13 mouse cellular contexts compared by ENCODE assay signal in the genomic region with DNA sequence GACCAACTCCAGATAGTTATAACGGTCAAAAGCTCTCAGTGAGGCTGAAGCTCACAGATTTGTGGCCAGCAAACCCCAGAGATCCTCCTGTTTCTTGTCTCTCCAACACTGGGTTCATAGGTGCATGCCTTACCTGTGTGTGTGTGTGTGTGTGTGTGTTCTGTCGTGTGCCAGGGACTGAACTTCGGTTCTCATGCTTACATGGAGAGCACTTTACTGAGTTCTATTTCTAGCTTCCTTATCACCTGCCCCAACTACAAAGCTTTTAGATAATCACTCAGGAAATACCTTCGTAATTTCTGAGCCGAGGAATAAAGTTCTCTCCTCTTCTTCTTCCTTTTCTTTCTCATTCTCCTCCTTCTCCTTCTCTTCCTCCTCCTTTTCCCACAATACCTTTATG.
"Had no signal": no experiment of that assay in that cellular context is flagged by ENCODE, and none has a peak within 500 bp of the region (broad histone marks: within the 10 kb centered on the region; RNA-seq: fewer than 3 reads in every experiment).

No protein-coding gene starts in this region.

- H3K4me1 ChIP-seq: midbrain, embryonic 12.5 days; neural tube, embryonic 15.5 days had no signal

- H3K27ac ChIP-seq: limb, embryonic 13.5 days; liver, embryonic 14.5 days; midbrain, embryonic 12.5 days; neural tube, embryonic 15.5 days; stomach, postnatal 0 days had no signal

- H3K36me3 ChIP-seq: limb, embryonic 13.5 days; midbrain, embryonic 12.5 days; neural tube, embryonic 15.5 days had no signal

- H3K9me3 ChIP-seq: limb, embryonic 13.5 days; midbrain, embryonic 12.5 days; neural tube, embryonic 15.5 days had no signal

- H3K27me3 ChIP-seq: neural tube, embryonic 15.5 days had no signal

- DNase-seq: kidney, postnatal 10 days; kidney, postnatal 4 days; left cerebral cortex, postnatal 4 days; lung, adult 18-20 months; right cerebral cortex, adult 18-20 months; right cerebral cortex, postnatal 25 days; thymus, adult 2 months; thymus, postnatal 25 days had no signal

- H3K9ac ChIP-seq: limb, embryonic 13.5 days; liver, embryonic 14.5 days; midbrain, embryonic 12.5 days; neural tube, embryonic 15.5 days had no signal

- H3K4me2 ChIP-seq: limb, embryonic 13.5 days; midbrain, embryonic 12.5 days; neural tube, embryonic 15.5 days had no signal

- H3K4me3 ChIP-seq: limb, embryonic 13.5 days; midbrain, embryonic 12.5 days; neural tube, embryonic 15.5 days had no signal
